Mouse (Mus musculus) kidney, adult 8-10 months (tissue): ENCODE results near the gene Alyref2.
"Not testable (repeated sequence)": the region's sequence is repeated elsewhere in the genome, so short reads cannot be mapped to it uniquely, and the experiment has no call there.

Experiments
- DNase-seq, 2 experiments: peaks; one replicate each; pipeline ENCODE4 v3.0.0; 2022

Alyref2 gene

GRCm38 (mm10) chr1:171503250-171503591 lies at the start of gene Alyref2:
TSS of gene Alyref2 (plus strand) at chr1:171503478.
- DNase-seq, result peak; percentile 95 to 96

- no peak for DNase-seq
These were observed 48.4 kb upstream of the Alyref2 start for GRCm38 (mm10) chr1:171454926-171455325.

GRCm38 (mm10) chr1:171457568-171457967 lies 45.7 kb upstream of the Alyref2 start:
- no peak for DNase-seq

- DNase-seq, result peak in 1 of 2 experiments; percentile 43
These were observed 43.5 kb upstream of the Alyref2 start for GRCm38 (mm10) chr1:171459791-171460190.

GRCm38 (mm10) chr1:171460551-171461503 lies 42.5 kb upstream of the Alyref2 start:
- DNase-seq, result no peak

GRCm38 (mm10) chr1:171463133-171463532 lies 40.1 kb upstream of the Alyref2 start:
- DNase-seq, result no peak

- no peak for DNase-seq
These were observed 37.4 kb upstream of the Alyref2 start for GRCm38 (mm10) chr1:171465749-171466412.

- no peak for DNase-seq
These were observed 36.7 kb upstream of the Alyref2 start for GRCm38 (mm10) chr1:171466565-171466964.

- DNase-seq, result no peak
These were observed 33.6 kb upstream of the Alyref2 start for GRCm38 (mm10) chr1:171469678-171470077.

- peak; percentile 49 to 69 for DNase-seq
These were observed 32.9 kb upstream of the Alyref2 start for GRCm38 (mm10) chr1:171470371-171470871.

GRCm38 (mm10) chr1:171470896-171471295 lies 32.4 kb upstream of the Alyref2 start:
- no peak for DNase-seq

GRCm38 (mm10) chr1:171471452-171471851 lies 31.8 kb upstream of the Alyref2 start:
- DNase-seq, result no peak

- not testable (repeated sequence) for DNase-seq
These were observed 31.3 kb upstream of the Alyref2 start for GRCm38 (mm10) chr1:171471941-171472340.

- no peak for DNase-seq
These were observed 29.8 kb upstream of the Alyref2 start for GRCm38 (mm10) chr1:171473506-171473905.

GRCm38 (mm10) chr1:171473920-171474640 lies 29.2 kb upstream of the Alyref2 start:
- DNase-seq, result no peak

- no peak for DNase-seq
These were observed 26.2 kb upstream of the Alyref2 start for GRCm38 (mm10) chr1:171477123-171477522.

GRCm38 (mm10) chr1:171477758-171478545 lies 25.3 kb upstream of the Alyref2 start:
- peak in 1 of 2 experiments; percentile 11 for DNase-seq

- DNase-seq, result peak; percentile 52 to 85
These were observed 24.3 kb upstream of the Alyref2 start for GRCm38 (mm10) chr1:171478968-171479367.

GRCm38 (mm10) chr1:171494241-171494640 lies 9.0 kb upstream of the Alyref2 start:
- no peak for DNase-seq

- no peak for DNase-seq
These were observed 7.9 kb upstream of the Alyref2 start for GRCm38 (mm10) chr1:171495371-171495770.

- no peak for DNase-seq
These were observed 3.4 kb upstream of the Alyref2 start for GRCm38 (mm10) chr1:171499856-171500255.

GRCm38 (mm10) chr1:171501016-171501610 lies 2.2 kb upstream of the Alyref2 start:
- no peak for DNase-seq
